Mouse (Mus musculus): Measurements from ENCODE around the gene Trp53rkb. TPM values are rescaled to one million over a fixed set of nuclear protein-coding genes. Genes with fewer than 3 reads are reported as not detected.

Gene Trp53rkb
- polyA plus RNA-seq, 1 experiment from 2014 or later = 8.2 TPM

Other genes with a start within 250 kb of the Trp53rkb start
- gene Prex1, start 78.7 kb upstream of the Trp53rkb start, polyA plus RNA-seq (2015; fragmentation: Nextera tagmentation; extraction: Ambion mirVana) = 38.8 and 43.9 TPM in 2 replicates
- gene Arfgef2, start 13.1 kb downstream of the Trp53rkb start, polyA plus RNA-seq (2015; fragmentation: Nextera tagmentation; extraction: Ambion mirVana) = 2.9 and 3.0 TPM in 2 replicates
- gene Cse1l, start 113.5 kb downstream of the Trp53rkb start, polyA plus RNA-seq (2015; fragmentation: Nextera tagmentation; extraction: Ambion mirVana) = 101 TPM in 2 replicates
- 118 and 124 TPM in 2 replicates for gene Stau1, start 203.8 kb downstream of the Trp53rkb start, polyA plus RNA-seq (2015; fragmentation: Nextera tagmentation; extraction: Ambion mirVana)
- 41.3 and 42.8 TPM in 2 replicates for gene Ddx27, start 222.7 kb downstream of the Trp53rkb start, polyA plus RNA-seq (2015; fragmentation: Nextera tagmentation; extraction: Ambion mirVana)